Mouse (Mus musculus): Measurements from ENCODE around the gene Dlg4. TPM values are rescaled to one million over a fixed set of nuclear protein-coding genes. Genes with fewer than 3 reads are reported as not detected.

Gene Dlg4
- polyA plus RNA-seq, 1 experiment from 2014 or later = 29.8 TPM

DNA sequence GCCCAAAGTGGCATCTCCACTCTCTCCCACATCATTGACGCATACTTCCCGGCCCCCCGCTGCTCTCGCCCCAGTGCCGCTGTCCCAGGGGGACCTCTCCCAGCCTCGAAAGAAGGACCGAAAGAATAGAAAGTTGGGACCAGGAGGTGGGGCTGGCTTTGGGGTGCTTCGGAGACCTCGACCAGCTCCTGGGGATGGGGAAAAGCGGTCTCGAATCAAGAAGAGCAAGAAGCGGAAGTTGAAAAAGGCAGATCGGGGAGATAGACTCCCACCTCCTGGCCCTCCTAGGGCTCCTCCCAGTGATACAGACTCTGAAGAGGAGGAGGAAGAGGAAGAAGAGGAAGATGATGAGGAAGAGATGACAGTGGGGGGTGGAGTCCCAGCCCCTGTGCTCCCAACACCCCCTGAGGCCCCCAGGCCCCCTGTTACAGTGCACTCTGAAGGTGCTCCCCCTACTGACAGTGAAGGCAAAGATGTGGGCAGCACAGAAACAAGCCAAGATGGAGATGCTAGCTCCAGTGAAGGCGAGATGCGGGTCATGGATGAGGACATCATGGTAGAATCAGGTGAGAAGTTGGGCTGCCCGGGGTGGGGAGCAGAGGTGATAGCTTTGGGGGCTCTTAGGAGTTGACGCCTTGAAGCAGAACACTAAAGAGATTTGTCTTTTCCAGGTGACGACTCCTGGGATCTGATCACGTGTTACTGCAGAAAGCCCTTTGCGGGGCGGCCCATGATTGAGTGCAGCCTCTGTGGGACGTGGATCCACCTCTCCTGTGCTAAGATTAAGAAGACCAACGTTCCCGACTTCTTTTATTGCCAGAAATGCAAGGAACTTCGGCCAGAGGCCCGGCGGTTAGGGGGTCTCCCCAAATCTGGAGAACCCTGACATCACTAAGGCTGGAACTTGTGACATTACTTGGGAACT is 17.9 kb upstream of the Dlg4 start:
- Histone ChIP-seq H3K27me3 (no peaks in the 10 kb centered on the region), H3K9me3 (no peaks in the 10 kb centered on the region), H3K27ac (replicated peaks) (no peak overlapping the region), H3K9ac (replicated peaks) (no peak overlapping the region), H3K4me2 (replicated peaks) (no peak overlapping the region), H3K4me3 (no peak overlapping the region), H3K4me1 (peaks cover 50% of the 10 kb centered on the region), H3K36me3 (peaks cover 28% of the 10 kb centered on the region)
- no peak for ATAC-seq (replicated peaks)
- 93% methylated on average over 27 of the region's 27 CpGs for WGBS

DNA sequence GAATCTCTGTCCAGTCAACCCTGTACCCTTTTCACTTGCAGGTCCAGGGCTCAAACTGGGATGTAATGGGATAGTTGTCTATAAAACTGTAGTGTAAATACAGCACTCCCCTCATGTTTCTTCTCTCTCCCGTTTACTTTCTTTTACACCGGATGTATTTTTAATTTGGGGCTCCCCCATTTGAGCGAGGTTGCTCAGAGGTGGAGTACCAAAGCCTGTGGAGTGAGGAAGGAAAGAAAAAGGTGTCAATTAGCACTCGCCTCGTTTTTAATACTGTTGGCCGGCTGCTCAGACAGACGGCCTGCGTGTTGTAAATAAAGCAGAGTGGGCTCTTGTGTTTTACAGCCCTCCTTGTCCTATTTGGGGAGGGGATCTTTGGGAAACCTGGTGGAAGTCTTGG is 17.1 kb upstream of the Dlg4 start:
- Histone ChIP-seq H3K4me1 (peaks cover 51% of the 10 kb centered on the region), H3K27me3 (no peaks in the 10 kb centered on the region), H3K27ac (replicated peaks) (peak overlapping the region; percentile 97), H3K36me3 (peaks cover 20% of the 10 kb centered on the region), H3K9ac (replicated peaks) (no peak overlapping the region), H3K4me3 (peak overlapping the region; percentile 85), H3K9me3 (no peaks in the 10 kb centered on the region), H3K4me2 (replicated peaks) (no peak overlapping the region)
- no peak for ATAC-seq (replicated peaks)
- WGBS = 85% methylated on average over 8 of the region's 8 CpGs

DNA sequence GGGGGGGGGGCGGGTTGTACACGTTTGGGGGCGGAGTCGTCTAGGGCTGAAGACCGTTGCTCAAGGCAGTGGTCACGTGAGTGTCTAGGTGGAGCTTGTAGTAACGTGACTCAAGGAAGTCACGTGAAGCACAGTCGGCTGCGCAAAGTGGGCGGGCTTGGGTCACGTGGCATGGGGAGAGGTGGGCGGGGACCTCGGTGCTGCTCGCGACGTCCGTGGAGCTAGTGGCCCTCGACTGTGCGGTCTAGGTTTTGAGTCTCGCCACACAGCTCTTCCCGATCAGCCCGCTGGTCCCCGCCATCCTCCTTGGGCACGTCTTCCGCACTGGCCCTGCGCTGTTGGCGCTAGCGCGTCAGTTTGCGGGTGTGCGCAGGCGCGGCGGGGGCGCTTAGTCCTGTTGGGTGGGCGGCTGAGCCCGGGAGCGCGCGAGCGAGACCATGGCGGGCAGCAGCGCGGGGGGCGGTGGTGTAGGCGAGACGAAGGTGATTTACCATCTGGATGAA is 16.3 kb upstream of the Dlg4 start, which contains the start of gene Dvl2:
Gene Dvl2, plus strand, starts transcription at position 200 of the 503 bp plus-strand sequence.
- Histone ChIP-seq H3K4me1 (peaks cover 46% of the 10 kb centered on the region), H3K27ac (replicated peaks) (peak within 1 kb of the TSS; percentile 97), H3K27me3 (no peaks in the 10 kb centered on the region), H3K9ac (replicated peaks) (peak within 1 kb of the TSS; percentile 85), H3K9me3 (no peaks in the 10 kb centered on the region), H3K36me3 (peaks cover 27% of the 10 kb centered on the region), H3K4me2 (replicated peaks) (peak within 1 kb of the TSS; percentile 72), H3K4me3 (peak within 1 kb of the TSS; percentile 85)
- ATAC-seq (replicated peaks) = peak; percentile 51
- WGBS = under 1% methylated on average over 48 of the region's 48 CpGs

DNA sequence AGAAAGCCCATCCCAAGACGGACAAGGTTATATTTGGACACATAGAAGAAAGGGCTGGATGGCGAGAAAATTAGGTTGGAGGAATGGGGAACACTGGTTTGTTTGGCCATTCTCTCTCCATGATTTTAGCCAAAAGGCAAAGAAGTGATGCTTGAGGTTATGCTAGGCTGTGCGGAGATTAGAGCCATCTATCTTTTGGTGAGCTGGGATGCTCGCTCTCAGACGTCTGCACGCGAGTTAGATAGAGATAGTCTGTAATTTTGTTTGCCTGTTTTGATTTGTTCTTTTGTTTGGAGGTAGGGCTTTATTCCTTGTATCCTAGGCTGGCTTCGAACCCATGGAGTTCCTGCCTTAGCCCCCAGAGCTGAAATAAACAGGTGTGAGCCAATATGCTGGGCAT is 15.6 kb upstream of the Dlg4 start:
- peak overlapping the region; percentile 72 for H3K4me2 ChIP-seq (replicated peaks)
- peak overlapping the region; percentile 85 for H3K9ac ChIP-seq (replicated peaks)
- H3K4me1 ChIP-seq = peaks cover 46% of the 10 kb centered on the region
- H3K4me3 ChIP-seq = peak overlapping the region; percentile 85
- H3K36me3 ChIP-seq = peaks cover 34% of the 10 kb centered on the region
- H3K27me3 ChIP-seq = no peaks in the 10 kb centered on the region
- no peak for ATAC-seq (replicated peaks)
- 12% methylated on average over 8 of the region's 8 CpGs for WGBS
- H3K27ac ChIP-seq (replicated peaks) = peak overlapping the region; percentile 97
- no peaks in the 10 kb centered on the region for H3K9me3 ChIP-seq

- Histone ChIP-seq H3K36me3 (peaks cover 41% of the 10 kb centered on the region), H3K4me2 (replicated peaks) (peak overlapping the region; percentile 72), H3K9ac (replicated peaks) (no peak overlapping the region), H3K4me3 (peak overlapping the region; percentile 85), H3K27me3 (no peaks in the 10 kb centered on the region), H3K27ac (replicated peaks) (no peak overlapping the region), H3K9me3 (no peaks in the 10 kb centered on the region), H3K4me1 (peaks cover 46% of the 10 kb centered on the region)
- ATAC-seq (replicated peaks) = no peak
These were observed 14.9 kb upstream of the Dlg4 start for GRCm38 (mm10) chr11:70001865-70002264.

DNA sequence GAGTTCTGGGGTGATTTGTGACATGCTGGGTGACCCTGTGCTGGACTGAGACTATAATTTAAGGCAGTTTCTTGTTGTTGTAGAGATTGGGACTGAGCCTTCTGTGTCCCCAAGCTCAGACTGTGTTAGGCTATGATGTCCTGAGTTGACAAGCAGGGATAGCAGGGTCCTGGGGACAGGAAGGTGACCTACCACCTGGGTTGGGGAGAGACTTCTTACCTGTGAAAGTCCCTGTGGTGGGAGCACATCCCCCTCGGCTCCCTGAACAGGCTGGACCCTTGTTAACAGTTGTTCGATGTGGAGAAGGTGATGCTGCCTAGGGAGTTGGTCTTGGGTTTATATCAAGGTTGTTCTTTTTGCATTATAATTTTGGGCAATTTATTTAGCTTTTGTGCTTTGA is 14.3 kb upstream of the Dlg4 start:
- no peak for ATAC-seq (replicated peaks)
- WGBS = 93% methylated on average over 2 of the region's 2 CpGs
- Histone ChIP-seq H3K9me3 (no peaks in the 10 kb centered on the region), H3K9ac (replicated peaks) (0 out of 2 replicates have a peak overlapping the region, but pooled peaks have one; percentile 14), H3K27ac (replicated peaks) (no peak overlapping the region), H3K36me3 (peaks cover 48% of the 10 kb centered on the region), H3K27me3 (no peaks in the 10 kb centered on the region), H3K4me1 (peaks cover 42% of the 10 kb centered on the region), H3K4me2 (replicated peaks) (peak overlapping the region; percentile 72), H3K4me3 (peak overlapping the region; percentile 85; the same call in 1 of the 2 replicates)

DNA sequence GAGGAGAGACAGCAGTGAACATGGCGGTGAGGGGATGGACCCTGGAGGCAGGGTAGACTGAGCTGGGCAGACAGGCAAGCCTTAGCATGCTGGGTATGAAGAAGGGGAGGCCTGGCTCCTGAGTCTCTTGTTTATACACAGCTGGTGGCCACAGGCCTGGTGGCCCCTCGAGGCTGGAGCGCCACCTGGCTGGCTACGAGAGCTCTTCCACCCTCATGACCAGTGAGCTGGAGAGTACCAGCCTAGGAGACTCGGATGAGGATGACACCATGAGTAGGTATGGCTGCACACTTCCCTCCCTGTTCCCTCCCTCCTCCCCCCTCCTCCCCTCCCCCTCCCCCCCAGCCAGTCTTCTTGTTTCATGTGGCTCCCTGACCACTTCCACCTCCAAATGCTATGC is 11.2 kb upstream of the Dlg4 start:
- WGBS = 55% methylated on average over 5 of the region's 5 CpGs
- peaks cover 59% of the 10 kb centered on the region for H3K36me3 ChIP-seq

GRCm38 (mm10) chr11:70010033-70010432 is 6.7 kb upstream of the Dlg4 start:
- Histone ChIP-seq H3K36me3 (peaks cover 81% of the 10 kb centered on the region), H3K9ac (replicated peaks) (no peak overlapping the region), H3K27ac (replicated peaks) (no peak overlapping the region), H3K27me3 (no peaks in the 10 kb centered on the region), H3K9me3 (no peaks in the 10 kb centered on the region), H3K4me2 (replicated peaks) (no peak overlapping the region), H3K4me3 (no peak overlapping the region), H3K4me1 (peaks cover 10% of the 10 kb centered on the region)
- 86% methylated on average over 6 of the region's 6 CpGs for WGBS
- no peak for ATAC-seq (replicated peaks)

More for the DNA sequence above, 11.2 kb upstream of the Dlg4 start:
- no peaks in the 10 kb centered on the region for H3K27me3 ChIP-seq
- H3K9me3 ChIP-seq = no peaks in the 10 kb centered on the region
- no peak overlapping the region for H3K27ac ChIP-seq (replicated peaks)
- peaks cover 31% of the 10 kb centered on the region for H3K4me1 ChIP-seq
- no peak for ATAC-seq (replicated peaks)
- no peak overlapping the region for H3K4me3 ChIP-seq
- no peak overlapping the region for H3K9ac ChIP-seq (replicated peaks)
- H3K4me2 ChIP-seq (replicated peaks) = no peak overlapping the region

DNA sequence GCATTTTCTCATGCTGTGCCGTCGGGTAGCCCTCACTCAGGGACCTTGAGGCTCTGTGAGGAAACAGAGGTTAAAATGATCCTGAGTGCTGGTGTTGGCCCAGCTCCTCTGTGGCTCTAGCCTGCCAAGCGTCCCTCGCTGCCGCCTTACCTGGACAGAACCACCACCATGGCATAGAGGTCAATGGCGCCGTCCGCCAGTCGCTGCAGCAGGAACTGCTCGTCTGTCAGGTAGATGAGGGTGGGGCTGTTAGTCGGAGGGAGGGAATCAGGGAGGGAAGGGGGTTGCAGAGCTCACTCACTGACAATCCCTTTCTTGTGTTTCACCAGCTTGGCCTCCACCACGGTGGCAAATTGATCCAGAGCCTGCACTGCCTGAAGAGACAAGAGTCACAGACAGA is 6.2 kb upstream of the Dlg4 start:
- no peaks in the 10 kb centered on the region for H3K9me3 ChIP-seq
- no peaks in the 10 kb centered on the region for H3K27me3 ChIP-seq
- H3K4me2 ChIP-seq (replicated peaks) = no peak overlapping the region
- H3K4me3 ChIP-seq = no peak overlapping the region
- no peak overlapping the region for H3K27ac ChIP-seq (replicated peaks)
- ATAC-seq (replicated peaks) = no peak
- H3K36me3 ChIP-seq = peaks cover 76% of the 10 kb centered on the region
- peaks cover 14% of the 10 kb centered on the region for H3K4me1 ChIP-seq
- 87% methylated on average over 12 of the region's 12 CpGs for WGBS
- H3K9ac ChIP-seq (replicated peaks) = no peak overlapping the region

- ATAC-seq (replicated peaks) = no peak
- Histone ChIP-seq H3K9ac (replicated peaks) (no peak overlapping the region), H3K27ac (replicated peaks) (no peak overlapping the region), H3K9me3 (no peaks in the 10 kb centered on the region), H3K27me3 (no peaks in the 10 kb centered on the region), H3K36me3 (peaks cover 72% of the 10 kb centered on the region), H3K4me2 (replicated peaks) (no peak overlapping the region), H3K4me3 (no peak overlapping the region), H3K4me1 (peaks cover 15% of the 10 kb centered on the region)
- WGBS = 83% methylated on average over 10 of the region's 10 CpGs
These were observed 5.8 kb upstream of the Dlg4 start for GRCm38 (mm10) chr11:70010961-70011360.

GRCm38 (mm10) chr11:70012931-70013330 is 3.8 kb upstream of the Dlg4 start:
- H3K9ac ChIP-seq (replicated peaks) = no peak overlapping the region
- peaks cover 27% of the 10 kb centered on the region for H3K4me1 ChIP-seq
- H3K27ac ChIP-seq (replicated peaks) = no peak overlapping the region
- no peak for ATAC-seq (replicated peaks)
- 83% methylated on average over 9 of the region's 9 CpGs for WGBS
- no peaks in the 10 kb centered on the region for H3K9me3 ChIP-seq
- H3K27me3 ChIP-seq = no peaks in the 10 kb centered on the region
- peaks cover 52% of the 10 kb centered on the region for H3K36me3 ChIP-seq
- no peak overlapping the region for H3K4me3 ChIP-seq
- H3K4me2 ChIP-seq (replicated peaks) = no peak overlapping the region

GRCm38 (mm10) chr11:70013408-70013807 is 3.3 kb upstream of the Dlg4 start:
- H3K27ac ChIP-seq (replicated peaks) = no peak overlapping the region
- H3K36me3 ChIP-seq = peaks cover 47% of the 10 kb centered on the region
- H3K4me2 ChIP-seq (replicated peaks) = no peak overlapping the region
- no peak overlapping the region for H3K9ac ChIP-seq (replicated peaks)
- WGBS = 84% methylated on average over 3 of the region's 3 CpGs
- H3K27me3 ChIP-seq = no peaks in the 10 kb centered on the region
- H3K4me3 ChIP-seq = no peak overlapping the region
- H3K9me3 ChIP-seq = no peaks in the 10 kb centered on the region
- no peak for ATAC-seq (replicated peaks)
- H3K4me1 ChIP-seq = peaks cover 29% of the 10 kb centered on the region

All from forebrain, embryonic 15.5 days (tissue).